Mouse (Mus musculus) ES-Bruce4 (cell line): ENCODE results near the gene Amdhd1.

Experiments
- CTCF ChIP-seq: IDR thresholded peaks from one replicate; pipeline ENCODE4 v1.8.1; 2011; ENCODE audit warnings: low read depth, low read length
- EP300 ChIP-seq: IDR thresholded peaks from 2 replicates; pipeline ENCODE4 v1.6.1; 2011; ENCODE audit warnings: low read depth, low read length; ENCODE audit not compliant: insufficient read depth

- TF ChIP-seq CTCF = no peak
- TF ChIP-seq EP300 = no peak
Observed at GRCm38 (mm10) chr10:93525329-93525728, 14.5 kb downstream of the Amdhd1 start.
